Mouse (Mus musculus) midbrain, embryonic 10.5 days (tissue): ENCODE measurements around the gene Hyal1. TPM values are rescaled to one million over a fixed set of nuclear protein-coding genes. Genes with fewer than 3 reads are reported as not detected.
"Not testable (repeated sequence)": the region's sequence is repeated elsewhere in the genome, so short reads cannot be mapped to it uniquely, and the experiment has no call there.

Experiments used
- DNase-seq: peaks from one replicate; pipeline ENCODE4 v3.0.0-alpha.2; 2017; ENCODE audit warnings: low spot score
- H3K27ac ChIP-seq: fragments of 300-500 bp; sonication (generic); replicated peaks from 2 replicates; pipeline ENCODE4 v1.5.1; 2016; ENCODE audit warnings: mild to moderate bottlenecking
- H3K27me3 ChIP-seq: fragments of 300-500 bp; sonication (generic); 2 replicates; pipeline ENCODE4 v1.6.1; 2016; ENCODE audit warnings: low read depth, mild to moderate bottlenecking; ENCODE audit not compliant: poor library complexity, severe bottlenecking
- H3K36me3 ChIP-seq: fragments of 300-500 bp; sonication (generic); 2 replicates; pipeline ENCODE4 v1.6.1; 2016; ENCODE audit warnings: mild to moderate bottlenecking, moderate library complexity
- H3K4me1 ChIP-seq: fragments of 300-500 bp; sonication (generic); 2 replicates; pipeline ENCODE4 v1.6.1; 2016
- H3K4me3 ChIP-seq: fragments of 300-500 bp; sonication (generic); 2 replicates; pipeline ENCODE4 v1.5.1; 2016; ENCODE audit warnings: mild to moderate bottlenecking, moderate library complexity
- H3K9me3 ChIP-seq: fragments of 300-500 bp; sonication (generic); replicated peaks from 2 replicates; pipeline ENCODE4 v1.6.1; 2016; ENCODE audit warnings: mild to moderate bottlenecking
- WGBS: fragments of 180-500 bp; shearing (Covaris S2); methylation state at CpG from one replicate; pipeline ENCODE4 v1.1.7; 2016; 5-methylcytosine and 5-hydroxymethylcytosine counted together
- polyA plus RNA-seq: library from polyadenylated mRNA; unstranded; fragments of >200 nt; fragmentation: Nextera tagmentation; extraction: Ambion mirVana; gene quantifications from 2 replicates; pipeline ENCODE4 v1.2.1, GENCODE M21; 2016

Hyal1 gene
- polyA plus RNA-seq, 1 experiment from 2014 or later: 6.8 TPM

GRCm38 (mm10) chr9:107569270-107569669 lies 7.5 kb upstream of the Hyal1 start:
- Histone ChIP-seq H3K4me1 (peaks cover 69% of the 10 kb centered on the region), H3K4me3 (peak overlapping the region; percentile 89), H3K27ac (peak overlapping the region; percentile 98), H3K36me3 (peaks cover 64% of the 10 kb centered on the region), H3K9me3 (0 out of 2 replicates have a peak, but pooled peaks cover 6% of the 10 kb centered on the region), H3K27me3 (no peaks in the 10 kb centered on the region)
- 1% methylated on average over 23 of the region's 23 CpGs for WGBS
- DNase-seq: no peak

- no peaks in the 10 kb centered on the region for H3K27me3 ChIP-seq
- no peak for DNase-seq
- 0 out of 2 replicates have a peak, but pooled peaks cover 6% of the 10 kb centered on the region for H3K9me3 ChIP-seq
- H3K4me1 ChIP-seq: peaks cover 62% of the 10 kb centered on the region
- H3K4me3 ChIP-seq: peak overlapping the region; percentile 89
- WGBS: 57% methylated on average over 13 of the region's 13 CpGs
- H3K27ac ChIP-seq: peak overlapping the region; percentile 98
- peaks cover 64% of the 10 kb centered on the region for H3K36me3 ChIP-seq
Observed at GRCm38 (mm10) chr9:107570016-107570415, 6.7 kb upstream of the Hyal1 start.

- peaks cover 59% of the 10 kb centered on the region for H3K4me1 ChIP-seq
- H3K27ac ChIP-seq: peak overlapping the region; percentile 98; the same call in 1 of the 2 replicates
- no peaks in the 10 kb centered on the region for H3K27me3 ChIP-seq
- DNase-seq: no peak
- H3K36me3 ChIP-seq: peaks cover 58% of the 10 kb centered on the region
- 0 out of 2 replicates have a peak, but pooled peaks cover 6% of the 10 kb centered on the region for H3K9me3 ChIP-seq
- peak overlapping the region; percentile 89 for H3K4me3 ChIP-seq
- 94% methylated on average over 21 of the region's 21 CpGs for WGBS
Observed at GRCm38 (mm10) chr9:107570845-107571244, 5.9 kb upstream of the Hyal1 start.

- peak overlapping the region; percentile 89 for H3K4me3 ChIP-seq
- 0 out of 2 replicates have a peak, but pooled peaks cover 6% of the 10 kb centered on the region for H3K9me3 ChIP-seq
- peaks cover 59% of the 10 kb centered on the region for H3K4me1 ChIP-seq
- H3K27ac ChIP-seq: no peak overlapping the region
- no peaks in the 10 kb centered on the region for H3K27me3 ChIP-seq
- DNase-seq: no peak
- peaks cover 51% of the 10 kb centered on the region for H3K36me3 ChIP-seq
- 95% methylated on average over 22 of the region's 22 CpGs for WGBS
Observed at GRCm38 (mm10) chr9:107571534-107572326, 5.0 kb upstream of the Hyal1 start.

GRCm38 (mm10) chr9:107572327-107572662 lies 4.4 kb upstream of the Hyal1 start:
- no peaks in the 10 kb centered on the region for H3K27me3 ChIP-seq
- WGBS: 95% methylated on average over 2 of the region's 2 CpGs
- no peak overlapping the region for H3K27ac ChIP-seq
- H3K4me1 ChIP-seq: peaks cover 59% of the 10 kb centered on the region
- H3K4me3 ChIP-seq: peak overlapping the region; percentile 11
- DNase-seq: no peak
- 0 out of 2 replicates have a peak, but pooled peaks cover 6% of the 10 kb centered on the region for H3K9me3 ChIP-seq
- peaks cover 51% of the 10 kb centered on the region for H3K36me3 ChIP-seq

- peaks cover 52% of the 10 kb centered on the region for H3K36me3 ChIP-seq
Observed at GRCm38 (mm10) chr9:107573774-107574173, 3.0 kb upstream of the Hyal1 start.

GRCm38 (mm10) chr9:107575579-107576356 lies 959 bp upstream of the Hyal1 start:
- no peak overlapping the region for H3K4me3 ChIP-seq
- peaks cover 66% of the 10 kb centered on the region for H3K4me1 ChIP-seq
- 87% methylated on average over 14 of the region's 14 CpGs for WGBS
- no peak for DNase-seq
- H3K27ac ChIP-seq: peak overlapping the region; percentile 81
- H3K27me3 ChIP-seq: no peaks in the 10 kb centered on the region
- H3K36me3 ChIP-seq: peaks cover 46% of the 10 kb centered on the region
- H3K9me3 ChIP-seq: 0 out of 2 replicates have a peak, but pooled peaks cover 6% of the 10 kb centered on the region

More at GRCm38 (mm10) chr9:107573774-107574173, 3.0 kb upstream of the Hyal1 start:
- H3K9me3 ChIP-seq, DNase-seq, H3K27me3 ChIP-seq, H3K4me3 ChIP-seq, H3K27ac ChIP-seq: not testable (repeated sequence)
- H3K4me1 ChIP-seq: peaks cover 59% of the 10 kb centered on the region
- 75% methylated on average over 6 of the region's 6 CpGs for WGBS

GRCm38 (mm10) chr9:107577871-107578270 lies 1.1 kb downstream of the Hyal1 start:
- Histone ChIP-seq H3K36me3 (peaks cover 31% of the 10 kb centered on the region), H3K27ac (0 out of 2 replicates have a peak overlapping the region, but pooled peaks have one; percentile 35), H3K4me3 (peak overlapping the region; percentile 53; the same call in 1 of the 2 replicates), H3K9me3 (0 out of 2 replicates have a peak, but pooled peaks cover 6% of the 10 kb centered on the region), H3K27me3 (no peaks in the 10 kb centered on the region), H3K4me1 (peaks cover 67% of the 10 kb centered on the region)
- 95% methylated on average over 10 of the region's 10 CpGs for WGBS
- no peak for DNase-seq

GRCm38 (mm10) chr9:107578587-107578986 lies 1.9 kb downstream of the Hyal1 start, which contains the start of gene Naa80:
Naa80 (plus strand) TSS chr9:107578887.
- Histone ChIP-seq H3K27ac (0 out of 2 replicates have a peak within 1 kb of the TSS, but pooled peaks have one; percentile 35), H3K27me3 (no peaks in the 10 kb centered on the region), H3K9me3 (0 out of 2 replicates have a peak, but pooled peaks cover 2% of the 10 kb centered on the region), H3K4me1 (peaks cover 67% of the 10 kb centered on the region), H3K36me3 (peaks cover 31% of the 10 kb centered on the region), H3K4me3 (peak within 1 kb of the TSS; percentile 66; the same call in 1 of the 2 replicates)
- DNase-seq: no peak
- WGBS: 81% methylated on average over 3 of the region's 3 CpGs

- peak overlapping the region; percentile 66; the same call in 1 of the 2 replicates for H3K4me3 ChIP-seq
- H3K4me1 ChIP-seq: peaks cover 67% of the 10 kb centered on the region
- no peaks in the 10 kb centered on the region for H3K27me3 ChIP-seq
- no peak for DNase-seq
- no peaks in the 10 kb centered on the region for H3K9me3 ChIP-seq
- 94% methylated on average over 14 of the region's 14 CpGs for WGBS
- H3K36me3 ChIP-seq: peaks cover 30% of the 10 kb centered on the region
- 0 out of 2 replicates have a peak overlapping the region, but pooled peaks have one; percentile 34 for H3K27ac ChIP-seq
Observed at GRCm38 (mm10) chr9:107579023-107579900, 2.5 kb downstream of the Hyal1 start.

GRCm38 (mm10) chr9:107580501-107581317 lies 4.0 kb downstream of the Hyal1 start, which contains the start of gene Hyal3:
Hyal3 (plus strand) TSS chr9:107580818.
- WGBS: 1% methylated on average over 32 of the region's 32 CpGs
- peak; percentile 82 for DNase-seq
- H3K9me3 ChIP-seq: no peaks in the 10 kb centered on the region
- peak within 1 kb of the TSS; percentile 89 for H3K27ac ChIP-seq
- no peaks in the 10 kb centered on the region for H3K27me3 ChIP-seq
- peaks cover 24% of the 10 kb centered on the region for H3K36me3 ChIP-seq
- peak within 1 kb of the TSS; percentile 66 for H3K4me3 ChIP-seq
- H3K4me1 ChIP-seq: peaks cover 64% of the 10 kb centered on the region
